Mouse (Mus musculus): ENCODE measurements around the gene Msantd2. TPM values are rescaled to one million over a fixed set of nuclear protein-coding genes. Genes with fewer than 3 reads are reported as not detected.
A peak's percentile ranks its signal among the peaks of the same experiment; 100 is the strongest.

Gene Msantd2
- polyA plus RNA-seq, 1 experiment from 2014 or later = 33.0 TPM

- no peak within 1 kb of the TSS for H3K4me3 ChIP-seq (ENCODE audit: low read depth, low read length)
- H3K9ac ChIP-seq (replicated peaks; ENCODE audit: low read length) = no peak within 1 kb of the TSS
- ATAC-seq (replicated peaks; ENCODE audit: insufficient number of reproducible peaks, low FRiP score, low TSS enrichment, low read depth) = 0 out of 2 replicates have a peak, but pooled peaks have one; percentile 58
- no peaks in the 10 kb centered on the region for H3K36me3 ChIP-seq (replicated peaks; ENCODE audit: control insufficient read depth, insufficient read depth, low read depth, low read length)
- DNase-seq (ENCODE audit: low spot score) = no peak
- no peaks in the 10 kb centered on the region for H3K4me1 ChIP-seq (ENCODE audit: control insufficient read depth, insufficient read depth, low read length)
- no peak within 1 kb of the TSS for H3K27ac ChIP-seq (replicated peaks; ENCODE audit: low read depth, low read length)
- H3K9me3 ChIP-seq (replicated peaks; ENCODE audit: control insufficient read depth, low read length) = no peaks in the 10 kb centered on the region
- H3K4me2 ChIP-seq (ENCODE audit: low read depth, low read length) = no peak within 1 kb of the TSS
- WGBS = 46% methylated on average over 23 of the region's 23 CpGs
- no peaks in the 10 kb centered on the region for H3K27me3 ChIP-seq (ENCODE audit: control insufficient read depth, insufficient read depth, low read length)
Observed at GRCm38 (mm10) chr9:37539170-37540025, 50.3 kb downstream of the Msantd2 start, which contains the start of gene Vsig2. TSS of gene Vsig2 (plus strand) at chr9:37539255.

DNA sequence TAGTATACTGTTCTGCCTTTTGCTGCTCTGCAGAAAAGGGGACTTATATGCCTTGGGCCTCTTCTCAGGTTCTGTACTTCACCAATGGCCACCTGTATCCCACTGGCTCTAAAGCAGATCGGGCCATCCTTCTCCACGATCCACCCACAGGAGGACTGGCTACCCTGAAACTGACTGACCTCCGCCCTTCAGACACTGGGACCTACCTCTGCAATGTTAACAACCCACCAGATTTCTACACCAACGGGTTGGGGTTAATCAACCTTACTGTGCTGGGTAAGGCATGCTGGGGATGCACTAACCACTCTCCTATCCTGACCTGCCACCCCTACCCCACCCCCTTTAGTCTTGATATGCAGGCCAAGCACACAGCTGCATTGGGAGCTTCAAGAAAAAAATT, 51.1 kb downstream of the Msantd2 start:
- ATAC-seq (replicated peaks; ENCODE audit: insufficient number of reproducible peaks, low FRiP score, low TSS enrichment, low read depth) = no peak
- peaks cover under 1% of the 10 kb centered on the region; the same call in 1 of the 2 replicates for H3K27me3 ChIP-seq (ENCODE audit: control insufficient read depth, insufficient read depth, low read length)
- 88% methylated on average over 4 of the region's 4 CpGs for WGBS

GRCm38 (mm10) chr9:37540701-37541575, 51.8 kb downstream of the Msantd2 start:
- Histone ChIP-seq H3K9me3 (replicated peaks; ENCODE audit: control insufficient read depth, low read length) (no peaks in the 10 kb centered on the region), H3K4me1 (ENCODE audit: control insufficient read depth, insufficient read depth, low read length) (no peaks in the 10 kb centered on the region), H3K9ac (replicated peaks; ENCODE audit: low read length) (no peak overlapping the region), H3K27me3 (ENCODE audit: control insufficient read depth, insufficient read depth, low read length) (peaks cover 5% of the 10 kb centered on the region), H3K27ac (replicated peaks; ENCODE audit: low read depth, low read length) (no peak overlapping the region), H3K36me3 (replicated peaks; ENCODE audit: control insufficient read depth, insufficient read depth, low read depth, low read length) (no peaks in the 10 kb centered on the region), H3K4me2 (ENCODE audit: low read depth, low read length) (no peak overlapping the region), H3K4me3 (ENCODE audit: low read depth, low read length) (no peak overlapping the region)
- 85% methylated on average over 6 of the region's 6 CpGs for WGBS
- DNase-seq (ENCODE audit: low spot score) (no peak), ATAC-seq (replicated peaks; ENCODE audit: insufficient number of reproducible peaks, low FRiP score, low TSS enrichment, low read depth) (no peak)

More for the DNA sequence above, 51.1 kb downstream of the Msantd2 start:
- H3K27ac ChIP-seq (replicated peaks; ENCODE audit: low read depth, low read length) = no peak overlapping the region
- no peak overlapping the region for H3K9ac ChIP-seq (replicated peaks; ENCODE audit: low read length)
- no peaks in the 10 kb centered on the region for H3K4me1 ChIP-seq (ENCODE audit: control insufficient read depth, insufficient read depth, low read length)
- no peak overlapping the region for H3K4me2 ChIP-seq (ENCODE audit: low read depth, low read length)
- no peaks in the 10 kb centered on the region for H3K9me3 ChIP-seq (replicated peaks; ENCODE audit: control insufficient read depth, low read length)
- no peaks in the 10 kb centered on the region for H3K36me3 ChIP-seq (replicated peaks; ENCODE audit: control insufficient read depth, insufficient read depth, low read depth, low read length)
- DNase-seq (ENCODE audit: low spot score) = no peak
- H3K4me3 ChIP-seq (ENCODE audit: low read depth, low read length) = no peak overlapping the region

DNA sequence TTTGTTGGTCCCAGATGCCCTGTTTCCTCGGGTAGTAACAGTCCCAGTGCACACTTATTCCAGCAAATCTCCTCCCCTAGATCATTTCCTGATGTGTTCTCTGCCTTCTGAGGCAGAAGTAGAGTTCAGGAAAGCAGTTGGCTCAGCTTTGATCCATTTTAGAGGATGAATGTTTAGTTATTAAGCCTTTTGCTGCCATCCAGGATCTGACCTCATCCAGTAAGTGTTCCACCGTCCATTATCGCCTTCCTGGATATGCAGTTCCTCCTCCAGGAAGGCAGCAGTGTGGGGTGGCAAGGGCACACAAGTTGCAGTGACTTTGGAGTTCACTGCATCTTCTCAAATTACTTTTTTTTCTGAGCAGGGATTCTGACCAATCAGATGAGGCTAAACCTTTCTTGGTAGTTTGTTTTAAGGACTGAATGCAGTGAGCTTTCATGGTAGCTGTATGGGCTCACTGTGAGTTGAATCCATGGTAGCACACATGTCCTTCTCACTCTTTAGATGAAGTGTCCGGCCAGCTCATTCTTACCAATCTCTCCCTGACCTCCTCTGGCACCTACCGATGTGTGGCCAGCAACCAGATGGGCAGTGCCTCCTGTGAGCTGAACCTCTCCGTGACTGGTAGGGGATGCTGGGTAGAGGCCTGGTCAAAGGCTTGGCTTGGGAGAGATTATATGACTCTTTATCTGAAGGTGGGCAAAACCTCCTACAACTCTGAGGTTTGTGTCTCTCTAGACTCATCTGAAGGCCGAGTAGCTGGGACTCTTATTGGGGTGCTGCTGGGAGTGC, 52.9 kb downstream of the Msantd2 start:
- H3K4me1 ChIP-seq (ENCODE audit: control insufficient read depth, insufficient read depth, low read length) = no peaks in the 10 kb centered on the region
- DNase-seq (ENCODE audit: low spot score) = no peak
- no peak overlapping the region for H3K27ac ChIP-seq (replicated peaks; ENCODE audit: low read depth, low read length)
- no peaks in the 10 kb centered on the region for H3K36me3 ChIP-seq (replicated peaks; ENCODE audit: control insufficient read depth, insufficient read depth, low read depth, low read length)
- no peaks in the 10 kb centered on the region for H3K9me3 ChIP-seq (replicated peaks; ENCODE audit: control insufficient read depth, low read length)
- H3K9ac ChIP-seq (replicated peaks; ENCODE audit: low read length) = no peak overlapping the region
- H3K4me3 ChIP-seq (ENCODE audit: low read depth, low read length) = no peak overlapping the region
- WGBS = 73% methylated on average over 7 of the region's 7 CpGs
- H3K4me2 ChIP-seq (ENCODE audit: low read depth, low read length) = no peak overlapping the region
- peaks cover 13% of the 10 kb centered on the region for H3K27me3 ChIP-seq (ENCODE audit: control insufficient read depth, insufficient read depth, low read length)
- ATAC-seq (replicated peaks; ENCODE audit: insufficient number of reproducible peaks, low FRiP score, low TSS enrichment, low read depth) = no peak

DNA sequence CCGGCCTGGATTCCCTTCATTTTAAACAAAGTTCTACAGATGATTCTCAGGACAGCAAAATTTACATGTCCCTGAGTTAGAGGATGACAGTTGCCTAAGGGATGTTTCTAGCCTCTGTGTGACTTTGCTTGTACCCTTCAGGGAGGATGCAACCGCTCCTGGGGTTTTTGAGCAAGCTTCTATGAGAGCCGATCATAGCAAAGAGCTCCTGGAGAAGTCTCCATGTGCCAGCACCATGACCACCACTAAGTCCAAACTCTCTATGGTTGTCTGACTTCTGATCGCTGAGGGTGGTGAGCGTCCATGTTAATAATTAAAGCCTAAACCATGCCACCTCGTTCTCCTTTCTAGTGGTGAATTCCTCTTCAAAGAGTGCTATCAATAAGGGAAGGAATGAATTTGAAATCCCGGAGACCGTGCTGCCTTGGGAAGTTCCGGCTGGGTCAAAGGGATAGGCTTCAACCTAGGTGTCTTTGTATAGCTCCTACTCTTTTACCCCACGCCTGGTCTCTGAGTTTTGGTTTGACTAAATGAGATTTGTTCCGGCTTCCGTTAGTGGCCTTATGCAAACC, 54.8 kb downstream of the Msantd2 start:
- H3K4me1 ChIP-seq (ENCODE audit: control insufficient read depth, insufficient read depth, low read length) = no peaks in the 10 kb centered on the region
- H3K36me3 ChIP-seq (replicated peaks; ENCODE audit: control insufficient read depth, insufficient read depth, low read depth, low read length) = no peaks in the 10 kb centered on the region
- H3K4me2 ChIP-seq (ENCODE audit: low read depth, low read length) = peak overlapping the region; percentile 23; the same call in 1 of the 2 replicates
- DNase-seq (ENCODE audit: low spot score) = no peak
- H3K9ac ChIP-seq (replicated peaks; ENCODE audit: low read length) = no peak overlapping the region
- H3K27me3 ChIP-seq (ENCODE audit: control insufficient read depth, insufficient read depth, low read length) = peaks cover 13% of the 10 kb centered on the region
- no peak overlapping the region for H3K4me3 ChIP-seq (ENCODE audit: low read depth, low read length)
- ATAC-seq (replicated peaks; ENCODE audit: insufficient number of reproducible peaks, low FRiP score, low TSS enrichment, low read depth) = no peak
- no peaks in the 10 kb centered on the region for H3K9me3 ChIP-seq (replicated peaks; ENCODE audit: control insufficient read depth, low read length)
- H3K27ac ChIP-seq (replicated peaks; ENCODE audit: low read depth, low read length) = no peak overlapping the region
- WGBS = 26% methylated on average over 12 of the region's 12 CpGs

DNA sequence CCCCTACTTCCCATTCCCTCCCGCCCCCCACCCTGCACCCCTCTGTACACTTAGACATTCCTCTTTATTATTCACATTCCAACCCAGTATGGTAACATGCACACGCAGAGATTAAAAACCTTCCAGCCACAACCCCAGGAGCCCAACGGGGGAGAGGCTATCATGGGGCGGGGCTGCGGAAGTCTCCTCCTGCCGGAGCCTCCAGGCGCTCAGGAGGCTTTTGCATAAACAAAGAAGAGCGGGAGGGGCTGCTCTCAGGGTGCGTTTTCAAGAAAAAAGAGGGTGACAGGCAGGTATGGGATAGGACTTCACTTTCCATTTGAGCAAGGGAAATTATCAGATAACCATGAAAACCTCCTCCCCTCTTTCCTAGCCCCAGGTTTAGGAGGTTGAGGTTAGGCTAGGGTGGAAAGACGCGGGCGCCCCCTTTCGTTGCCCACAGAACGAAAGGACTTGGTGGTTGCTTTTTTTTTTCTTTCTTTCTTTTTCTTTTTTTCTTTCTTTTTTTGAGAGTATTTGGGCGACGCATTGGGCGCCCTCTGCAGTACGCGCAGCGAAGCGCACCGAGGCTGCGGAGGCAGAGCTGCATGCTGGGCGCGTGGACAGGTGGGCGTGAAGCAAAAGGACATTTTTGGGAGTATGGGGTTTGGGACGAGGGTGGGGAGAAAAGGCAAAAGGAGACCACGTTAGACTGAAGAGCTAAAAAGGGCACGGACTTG, 55.5 kb downstream of the Msantd2 start:
- Histone ChIP-seq H3K27me3 (ENCODE audit: control insufficient read depth, insufficient read depth, low read length) (peaks cover 15% of the 10 kb centered on the region), H3K4me2 (ENCODE audit: low read depth, low read length) (peak overlapping the region; percentile 23), H3K9ac (replicated peaks; ENCODE audit: low read length) (no peak overlapping the region), H3K27ac (replicated peaks; ENCODE audit: low read depth, low read length) (no peak overlapping the region), H3K4me1 (ENCODE audit: control insufficient read depth, insufficient read depth, low read length) (no peaks in the 10 kb centered on the region), H3K4me3 (ENCODE audit: low read depth, low read length) (peak overlapping the region; percentile 19; the same call in 1 of the 2 replicates), H3K36me3 (replicated peaks; ENCODE audit: control insufficient read depth, insufficient read depth, low read depth, low read length) (no peaks in the 10 kb centered on the region), H3K9me3 (replicated peaks; ENCODE audit: control insufficient read depth, low read length) (no peaks in the 10 kb centered on the region)
- peak; percentile 79 for DNase-seq (ENCODE audit: low spot score)
- peak; percentile 21; the same call in 1 of the 2 replicates for ATAC-seq (replicated peaks; ENCODE audit: insufficient number of reproducible peaks, low FRiP score, low TSS enrichment, low read depth)
- WGBS = 1% methylated on average over 29 of the region's 29 CpGs

- ATAC-seq (replicated peaks; ENCODE audit: insufficient number of reproducible peaks, low FRiP score, low TSS enrichment, low read depth) = 0 out of 2 replicates have a peak, but pooled peaks have one; percentile 24
- 2% methylated on average over 17 of the region's 17 CpGs for WGBS
- Histone ChIP-seq H3K9ac (replicated peaks; ENCODE audit: low read length) (no peak overlapping the region), H3K4me3 (ENCODE audit: low read depth, low read length) (peak overlapping the region; percentile 19; the same call in 1 of the 2 replicates), H3K4me2 (ENCODE audit: low read depth, low read length) (peak overlapping the region; percentile 23), H3K36me3 (replicated peaks; ENCODE audit: control insufficient read depth, insufficient read depth, low read depth, low read length) (no peaks in the 10 kb centered on the region), H3K27me3 (ENCODE audit: control insufficient read depth, insufficient read depth, low read length) (peaks cover 18% of the 10 kb centered on the region), H3K27ac (replicated peaks; ENCODE audit: low read depth, low read length) (no peak overlapping the region), H3K9me3 (replicated peaks; ENCODE audit: control insufficient read depth, low read length) (no peaks in the 10 kb centered on the region), H3K4me1 (ENCODE audit: control insufficient read depth, insufficient read depth, low read length) (no peaks in the 10 kb centered on the region)
- DNase-seq (ENCODE audit: low spot score) = no peak
Observed at GRCm38 (mm10) chr9:37545166-37545610, 56.1 kb downstream of the Msantd2 start.
